Mouse (Mus musculus) adrenal gland, postnatal 25 days (tissue): Measurements from ENCODE around the gene Cpn2. TPM values are rescaled to one million over a fixed set of nuclear protein-coding genes. Genes with fewer than 3 reads are reported as not detected.

Experiments used
- DNase-seq: peaks from one replicate; pipeline ENCODE4 v3.0.0; 2021; ENCODE audit warnings: mixed read lengths
- total RNA-seq: library from RNA; stranded (reverse); gene quantifications from 2 replicates; pipeline ENCODE4 v1.2.3, GENCODE M21; 2021

The Cpn2 gene
- total RNA-seq, 1 experiment from 2014 or later: 2.2 TPM

DNA sequence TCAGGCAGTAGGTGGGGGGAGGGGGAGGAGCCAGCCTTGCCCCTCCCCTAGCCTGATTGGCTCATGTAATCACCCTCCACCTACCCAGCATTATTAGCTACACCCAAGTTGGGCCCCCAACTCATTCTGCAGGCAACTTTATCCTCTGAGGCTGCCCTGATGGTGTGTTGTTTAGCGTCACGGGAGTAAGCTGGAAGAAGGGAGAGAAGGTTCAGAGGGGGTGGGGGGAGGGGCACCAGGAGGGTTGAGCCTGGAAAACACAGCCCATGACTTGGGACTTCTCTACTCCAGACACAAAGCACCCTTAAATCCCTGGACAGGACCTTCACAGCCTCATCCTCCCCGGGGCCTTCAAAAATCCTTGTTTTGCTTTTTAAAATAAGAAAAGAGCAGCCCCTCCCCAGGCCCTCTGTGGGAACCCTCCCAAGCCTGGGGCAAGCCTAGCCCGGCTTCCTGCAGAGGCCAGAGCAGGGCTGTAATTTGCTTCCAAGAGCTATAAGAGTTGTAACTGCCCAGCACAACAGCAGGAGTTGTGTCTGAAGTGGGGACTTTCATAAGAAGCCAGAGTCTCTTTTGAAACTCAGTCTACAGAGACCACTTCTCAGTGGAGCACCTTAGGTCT is 13.5 kb upstream of the Cpn2 start:
- no peak for DNase-seq

DNA sequence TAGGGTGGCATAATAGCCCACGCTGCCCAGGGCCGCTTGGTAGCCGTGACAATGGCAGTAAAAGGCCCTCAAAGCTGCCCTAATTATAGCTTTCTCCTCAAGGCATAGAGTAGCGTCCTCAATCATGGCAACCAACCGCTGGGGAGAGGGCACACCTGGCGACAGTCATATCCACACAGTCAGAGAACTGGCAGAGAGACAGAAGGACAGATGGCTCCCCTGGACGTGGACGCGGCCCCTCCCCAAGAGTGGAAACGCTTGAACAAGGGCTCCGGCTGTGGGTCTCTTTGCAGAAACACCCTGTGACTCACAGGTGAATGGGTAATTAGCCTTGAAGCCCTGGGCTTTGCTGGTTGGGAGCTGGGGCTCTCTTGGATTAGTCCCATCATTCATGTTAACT is 11.1 kb upstream of the Cpn2 start:
- no peak for DNase-seq

DNA sequence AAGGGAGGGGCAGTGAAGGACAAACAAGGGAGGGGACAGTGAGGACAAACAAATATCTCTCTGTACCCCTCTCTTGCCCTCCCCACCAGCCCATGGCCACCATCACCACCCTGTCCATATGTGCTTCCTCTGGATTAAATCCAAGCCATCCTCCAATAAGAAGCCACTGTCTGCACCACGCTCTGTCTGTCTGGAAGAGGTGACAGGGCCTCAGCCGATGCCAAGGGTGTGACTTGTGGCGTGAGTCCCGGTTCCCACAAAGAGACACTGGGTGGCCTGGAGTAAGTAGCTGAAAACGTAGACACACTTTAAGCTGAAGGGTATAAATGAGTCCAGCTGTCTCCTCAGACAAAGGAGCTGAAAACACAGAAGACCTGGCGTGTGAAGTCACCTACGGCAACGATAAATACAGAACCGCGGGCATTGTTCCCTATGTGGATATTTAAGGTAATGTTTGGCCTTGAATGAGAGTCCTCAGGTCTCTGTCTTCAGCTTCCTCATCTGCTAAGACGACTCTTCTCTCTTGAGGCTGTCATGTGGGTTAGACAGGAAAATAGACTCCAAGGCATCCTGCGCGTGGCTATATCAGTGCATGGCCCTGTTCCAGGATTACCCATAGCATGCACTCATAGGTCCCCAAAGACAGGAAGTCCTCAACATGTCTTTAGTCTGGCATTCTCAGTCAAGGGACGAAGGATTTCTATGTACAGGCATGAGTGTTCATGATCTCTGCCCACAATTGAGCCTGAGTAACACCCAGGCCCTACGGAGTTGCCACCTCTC is 8.4 kb upstream of the Cpn2 start:
- DNase-seq: no peak

DNA sequence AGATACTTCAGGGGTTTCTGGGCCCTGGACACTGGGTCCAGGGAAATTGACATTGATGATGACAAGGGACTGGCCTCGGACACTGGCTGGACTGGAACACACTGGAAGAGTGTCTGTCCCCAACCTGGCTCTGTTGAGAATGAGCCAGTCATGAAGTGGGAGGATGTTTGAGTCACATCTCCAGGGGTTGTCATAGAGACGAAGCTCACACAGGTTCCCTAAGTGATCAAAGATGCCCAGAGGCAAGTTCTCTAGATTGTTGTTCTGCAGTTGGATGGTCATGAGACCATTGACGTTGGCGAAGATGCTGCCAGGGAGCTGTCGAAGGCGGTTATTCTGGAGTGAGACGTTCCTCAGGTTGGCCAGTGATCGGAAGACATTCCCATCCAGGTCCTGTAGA is 5.8 kb upstream of the Cpn2 start:
- no peak for DNase-seq

DNA sequence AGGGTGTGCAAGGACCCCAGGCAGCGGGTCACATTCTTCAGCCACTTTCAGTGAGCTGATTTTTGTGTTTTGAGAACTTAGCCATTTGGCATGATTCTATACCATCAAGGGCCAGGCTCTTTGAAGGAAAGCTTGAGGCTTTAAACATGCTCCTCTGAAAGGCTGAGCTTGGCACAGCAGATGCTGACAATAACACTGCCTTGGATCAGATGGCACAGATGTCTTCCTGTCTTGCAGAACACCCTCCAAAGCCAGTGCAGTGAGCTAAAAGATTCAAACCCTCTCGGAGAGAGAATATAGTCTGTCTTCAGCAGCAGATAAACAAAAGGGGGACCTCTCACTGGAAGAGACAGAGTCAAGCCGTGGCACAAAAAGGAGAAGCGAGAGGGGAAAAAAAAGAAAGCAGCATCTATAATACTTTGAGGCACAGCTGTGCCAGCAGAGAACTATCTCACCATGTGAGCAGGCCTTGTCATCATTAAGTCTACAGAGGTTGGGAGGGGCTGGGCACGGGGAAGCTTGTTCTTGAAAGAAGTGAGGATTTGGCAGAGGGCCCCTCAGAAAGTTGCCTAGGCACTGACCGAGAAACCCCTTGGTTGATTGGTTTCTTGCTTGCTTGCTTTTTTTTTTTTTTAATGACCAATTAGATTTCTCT is 4.8 kb upstream of the Cpn2 start:
- DNase-seq: no peak

DNA sequence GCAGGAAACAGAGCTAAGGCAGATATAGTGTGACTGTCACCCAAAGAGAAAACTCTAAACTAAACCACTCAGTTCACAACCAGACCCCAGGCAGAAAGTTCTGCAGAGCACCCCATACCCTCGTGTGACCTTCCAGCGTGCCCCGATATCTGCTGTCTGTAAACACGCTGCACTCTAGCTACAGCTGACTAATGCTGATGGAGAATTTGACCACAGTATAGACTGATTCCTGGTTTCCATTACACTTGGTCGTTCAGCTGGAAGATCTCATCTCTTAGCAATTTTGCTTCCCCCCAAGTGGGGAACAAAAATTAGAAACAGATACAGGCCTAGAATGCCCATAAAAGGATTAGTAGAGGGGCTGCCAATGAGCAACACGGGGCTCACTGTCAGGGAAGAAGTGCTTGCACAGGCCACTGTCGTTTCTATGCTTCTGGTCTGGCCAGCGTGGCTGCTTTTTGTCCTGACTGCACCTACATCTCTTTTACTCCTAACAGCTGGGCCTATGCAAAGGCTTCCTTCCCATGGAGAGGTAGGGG is 4.0 kb upstream of the Cpn2 start:
- DNase-seq: no peak

DNA sequence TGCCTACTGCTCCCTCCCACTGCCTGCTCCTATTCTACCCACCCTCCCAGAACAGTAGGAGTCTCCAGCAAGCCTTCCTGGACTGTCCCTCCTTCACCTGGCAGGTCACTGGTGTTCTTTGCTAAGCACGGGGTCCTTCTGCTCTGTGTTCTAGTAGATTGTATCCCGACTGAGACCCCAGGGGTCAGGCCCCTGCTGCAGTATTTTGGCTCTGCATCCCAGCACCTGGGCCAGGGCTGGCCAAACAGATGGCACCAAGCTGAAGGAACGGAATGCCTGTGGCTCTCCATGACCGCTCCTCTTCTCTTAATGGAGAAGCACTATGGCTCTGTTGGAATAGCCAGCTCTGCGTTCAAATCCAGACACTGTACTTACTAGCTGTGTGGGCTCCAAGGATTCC is 738 bp downstream of the Cpn2 start:
- no peak for DNase-seq

DNA sequence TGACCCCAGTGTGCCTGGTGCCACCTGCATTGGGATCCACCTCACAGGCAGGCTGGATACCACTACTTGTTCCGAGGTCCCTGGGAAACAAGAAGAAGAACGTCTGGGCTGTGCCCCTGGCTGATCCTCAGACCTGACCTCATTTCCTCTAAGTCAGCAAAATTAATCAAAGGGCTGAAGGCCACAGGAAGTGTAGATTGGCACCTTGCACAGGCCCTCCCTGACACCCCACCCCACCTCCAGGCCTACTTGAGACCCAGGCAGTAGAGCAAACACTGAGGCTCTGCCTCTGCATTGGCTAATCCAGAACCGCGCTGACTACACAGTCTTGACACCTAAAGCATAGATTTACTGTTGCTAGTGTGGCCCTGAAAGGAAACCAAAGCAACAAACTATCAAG is 1.7 kb downstream of the Cpn2 start:
- DNase-seq: no peak

DNA sequence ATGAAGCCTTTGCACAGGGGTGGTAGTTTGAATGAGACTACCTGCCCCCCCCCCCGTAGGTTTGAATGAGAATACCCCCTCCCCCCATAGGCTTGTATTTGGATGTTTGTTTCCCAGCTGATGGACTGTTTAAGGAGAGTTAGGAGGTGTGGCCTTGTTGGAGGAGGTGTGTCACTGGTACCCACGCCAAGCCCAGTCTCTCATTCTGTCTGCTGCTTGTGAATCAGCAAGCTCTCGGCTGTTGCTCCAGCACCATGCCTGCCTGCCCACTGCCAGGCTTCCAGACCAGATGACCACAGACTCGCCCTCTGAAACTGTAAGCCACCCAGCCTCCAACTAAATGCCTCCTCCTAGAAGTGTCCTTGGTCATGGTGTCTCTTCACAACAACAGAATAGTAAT is 4.1 kb downstream of the Cpn2 start:
- no peak for DNase-seq

DNA sequence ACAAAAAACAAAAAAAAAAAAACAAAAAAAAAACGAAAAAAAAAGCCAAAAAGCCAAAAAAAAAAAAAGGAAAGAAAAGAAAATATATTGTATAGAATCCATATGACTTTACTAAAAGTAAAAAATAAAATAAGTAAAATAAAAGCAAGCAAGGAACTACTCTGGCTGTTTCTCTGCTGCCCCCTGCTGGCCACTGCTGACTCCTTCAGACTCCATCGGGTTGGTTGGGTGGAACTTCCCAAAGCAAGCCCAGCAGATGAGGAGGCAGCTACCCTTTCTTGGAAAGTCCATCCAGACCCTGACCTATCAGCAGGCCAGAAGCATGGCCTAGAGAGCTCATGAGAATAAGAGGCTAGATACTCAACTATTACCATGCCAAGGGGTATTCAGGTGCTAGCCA is 4.6 kb downstream of the Cpn2 start:
- DNase-seq: peak; percentile 75

DNA sequence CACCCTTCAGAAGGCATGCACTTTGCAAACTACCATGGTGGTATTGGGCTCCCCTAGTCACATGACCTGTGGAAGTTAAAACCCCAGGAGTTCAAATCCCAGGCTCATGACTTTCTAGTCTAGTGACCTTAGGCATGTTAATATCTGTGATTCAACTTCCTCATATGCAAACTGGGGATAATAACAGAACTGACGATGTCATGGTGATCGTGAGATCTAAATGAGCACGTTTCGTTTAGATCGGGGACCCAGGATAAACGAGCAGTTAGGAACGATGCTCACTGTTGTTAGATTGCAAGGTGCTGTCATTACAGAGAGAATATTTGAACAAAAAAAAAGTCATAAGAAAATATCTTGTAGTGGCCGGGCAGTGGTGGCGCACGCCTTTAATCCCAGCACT is 5.1 kb downstream of the Cpn2 start:
- DNase-seq: no peak

DNA sequence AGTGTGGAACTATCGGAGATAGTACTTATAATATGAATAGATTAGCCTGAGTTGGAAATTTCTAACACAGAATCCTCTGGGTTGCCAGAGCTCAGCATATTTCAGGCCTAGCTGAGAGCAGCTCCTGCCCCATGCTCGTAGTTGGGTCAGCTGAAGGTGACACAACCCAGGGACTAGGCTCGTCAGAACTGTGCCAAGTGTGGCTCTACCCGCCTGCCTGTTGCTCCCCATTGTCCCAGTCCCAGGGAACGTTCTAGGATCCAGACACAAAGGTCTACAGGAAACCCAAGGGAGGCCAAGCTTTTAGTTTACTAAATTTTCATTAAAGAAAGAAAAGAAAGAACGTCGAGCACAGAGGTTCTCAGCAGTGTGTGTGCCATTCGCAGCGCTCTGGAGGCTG is 6.0 kb downstream of the Cpn2 start:
- DNase-seq: no peak

DNA sequence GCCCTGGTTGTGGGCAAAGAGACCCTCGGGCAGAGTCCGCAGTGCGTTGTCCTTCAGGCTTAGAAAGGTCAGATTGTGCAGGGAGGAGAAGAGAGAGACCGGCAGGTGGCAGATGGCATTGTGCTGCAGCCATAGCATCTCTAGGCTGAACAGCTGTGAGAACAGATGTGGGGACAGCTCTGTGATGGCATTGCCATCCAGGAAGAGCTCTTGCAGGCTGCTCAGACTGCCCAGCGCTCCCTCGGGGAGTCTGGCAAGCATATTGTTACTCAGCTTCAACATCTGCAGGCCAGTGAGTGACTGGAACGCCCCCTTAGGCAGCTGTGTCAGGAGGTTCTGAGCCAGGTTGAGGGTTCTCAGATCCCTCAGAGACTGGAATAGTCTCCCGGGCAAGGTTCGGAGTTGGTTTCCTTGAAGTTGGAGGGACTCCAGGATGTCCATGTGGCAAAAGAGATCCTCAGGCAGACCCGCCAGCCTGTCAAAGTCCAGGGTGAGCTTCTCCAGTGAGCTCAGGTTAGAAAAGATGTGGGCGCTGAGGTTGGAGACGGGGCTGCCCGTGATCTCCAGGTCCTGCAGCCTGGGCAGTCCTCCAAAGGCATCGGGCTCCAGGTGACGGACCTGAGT is 7.2 kb downstream of the Cpn2 start:
- no peak for DNase-seq

DNA sequence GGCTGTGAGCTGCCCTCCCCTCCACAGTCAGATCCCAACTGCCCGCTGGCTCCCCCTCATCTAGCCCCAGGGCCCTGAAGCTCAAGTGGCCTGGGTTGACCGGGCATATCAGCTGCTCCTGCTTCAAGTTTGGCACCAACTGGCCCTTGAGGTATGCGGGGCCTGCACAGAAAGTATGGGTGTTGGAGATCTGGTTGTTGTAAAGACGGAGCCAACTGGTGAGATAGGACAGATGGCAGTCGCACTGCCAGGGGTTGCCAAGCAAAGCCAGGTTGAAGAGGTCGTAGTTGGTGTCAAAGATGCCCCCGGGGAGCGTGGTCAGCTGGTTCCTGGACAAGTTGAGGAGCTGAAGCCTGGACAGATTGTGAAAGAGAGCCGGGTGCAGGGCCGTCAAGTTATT is 7.9 kb downstream of the Cpn2 start:
- DNase-seq: peak; percentile 21

DNA sequence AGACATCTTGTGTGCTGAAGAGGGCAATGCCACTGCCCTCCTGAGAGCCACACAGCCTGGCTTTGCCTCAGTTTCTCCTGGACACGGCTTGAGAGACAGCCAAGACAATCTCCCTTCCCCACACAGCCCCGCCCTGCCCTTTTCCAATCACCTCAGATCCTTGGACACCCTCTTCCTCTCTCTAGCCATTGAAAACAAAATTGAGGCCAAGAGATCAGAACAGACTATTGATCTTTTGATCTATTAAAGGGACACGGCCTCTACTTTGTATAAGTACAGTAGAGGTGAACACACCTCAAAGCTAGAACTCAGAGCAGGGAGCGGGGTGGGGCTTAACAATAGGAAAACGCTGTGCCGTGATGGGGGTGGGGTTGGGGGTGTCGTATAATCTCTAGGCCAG is 8.9 kb downstream of the Cpn2 start:
- DNase-seq: no peak

DNA sequence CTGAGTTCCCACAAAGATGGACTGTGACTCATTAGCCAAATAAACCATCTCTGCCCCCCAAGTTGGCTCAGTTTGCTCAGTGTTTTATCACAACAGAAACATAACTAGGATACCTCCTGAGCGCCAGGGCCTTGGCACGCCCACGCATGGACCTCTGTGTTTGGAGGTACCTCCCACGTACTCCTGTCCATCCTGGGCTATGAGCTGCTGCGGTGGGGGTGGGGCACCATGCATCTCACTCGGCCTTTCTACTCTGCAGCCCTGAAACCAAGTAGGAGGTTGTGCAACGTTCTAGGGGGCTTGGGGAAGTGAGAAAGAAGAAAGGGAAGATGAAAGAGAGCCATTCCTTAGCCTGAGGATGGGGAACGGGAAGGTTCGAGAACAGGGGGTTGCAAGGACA is 9.6 kb downstream of the Cpn2 start:
- no peak for DNase-seq

DNA sequence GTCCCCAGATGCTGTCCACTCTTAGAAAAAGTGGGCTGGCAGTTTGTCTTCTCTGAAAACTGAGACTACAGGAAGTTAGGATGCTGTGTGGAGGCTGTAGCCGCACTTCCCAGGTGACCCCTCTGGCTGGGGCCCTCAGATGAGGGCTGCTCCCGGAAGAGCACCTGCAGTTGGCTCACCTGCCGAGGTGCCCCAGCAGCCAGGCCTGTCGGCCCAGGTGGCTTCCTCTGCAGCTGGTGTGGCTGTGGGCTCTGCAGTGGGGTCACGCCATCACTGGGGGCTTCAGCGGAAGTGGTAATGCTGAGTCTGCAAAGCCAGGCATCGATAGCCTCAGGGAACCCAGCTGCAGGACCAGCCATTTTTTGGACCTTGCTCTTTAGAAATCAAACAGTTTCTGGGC is 12.2 kb downstream of the Cpn2 start:
- no peak for DNase-seq

DNA sequence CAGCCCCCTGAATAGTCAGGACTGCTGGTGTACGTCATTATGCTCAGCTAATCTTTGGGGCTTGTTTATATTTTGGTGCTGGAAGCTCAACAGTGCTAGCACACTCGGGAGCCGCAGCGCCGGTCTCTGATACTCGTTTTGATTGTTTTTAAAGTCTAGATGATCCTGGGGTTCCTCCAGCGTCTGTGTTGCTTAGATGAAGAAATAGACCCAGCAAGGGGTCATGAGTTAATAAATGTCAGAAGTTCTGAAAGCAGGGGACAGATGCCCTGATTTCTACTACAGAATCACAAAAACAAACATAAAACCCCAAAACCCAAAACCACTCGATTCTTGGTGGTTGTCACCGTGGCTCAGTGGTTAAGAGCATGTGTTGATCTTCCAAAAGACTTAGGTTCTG is 13.4 kb downstream of the Cpn2 start:
- DNase-seq: no peak

DNA sequence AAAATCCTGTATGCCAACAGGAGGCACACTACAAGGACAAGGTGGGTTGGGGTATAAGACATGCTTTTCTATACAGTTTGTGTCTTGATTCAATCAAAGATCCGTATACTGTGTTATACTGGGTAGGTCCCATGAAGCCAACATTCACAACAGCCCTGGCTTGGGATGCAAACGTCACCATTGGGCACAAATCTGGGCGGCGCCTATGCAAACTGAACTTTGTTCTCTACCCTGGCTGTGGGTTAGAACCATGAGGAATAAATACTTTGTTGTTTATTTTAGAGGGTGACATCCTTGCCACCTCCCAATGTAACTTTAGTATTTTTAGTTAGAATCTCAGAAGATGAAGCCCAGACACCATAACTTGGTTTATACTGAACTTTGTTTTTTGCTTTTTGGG is 13.9 kb downstream of the Cpn2 start:
- DNase-seq: no peak

DNA sequence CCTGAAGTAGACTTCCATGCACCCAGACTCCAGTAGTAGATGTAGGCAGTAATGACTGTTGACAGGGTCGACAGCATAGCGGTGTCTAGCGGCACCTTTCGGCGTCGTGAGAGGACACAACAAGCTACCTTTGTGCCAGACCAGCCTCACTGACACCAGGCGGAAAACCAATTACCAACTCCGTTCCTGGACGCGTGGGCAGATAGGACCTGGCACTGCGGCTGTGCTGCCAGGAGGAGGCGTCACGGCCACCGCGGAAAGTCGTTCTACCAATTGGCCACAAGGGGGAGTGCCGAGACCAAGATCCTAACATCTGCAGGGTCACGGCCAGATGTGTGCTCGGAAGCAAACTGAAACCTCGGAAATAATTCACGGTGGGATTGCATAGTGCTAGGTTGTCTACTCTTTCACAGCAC is 15.3 kb downstream of the Cpn2 start:
- peak; percentile 83 for DNase-seq

DNA sequence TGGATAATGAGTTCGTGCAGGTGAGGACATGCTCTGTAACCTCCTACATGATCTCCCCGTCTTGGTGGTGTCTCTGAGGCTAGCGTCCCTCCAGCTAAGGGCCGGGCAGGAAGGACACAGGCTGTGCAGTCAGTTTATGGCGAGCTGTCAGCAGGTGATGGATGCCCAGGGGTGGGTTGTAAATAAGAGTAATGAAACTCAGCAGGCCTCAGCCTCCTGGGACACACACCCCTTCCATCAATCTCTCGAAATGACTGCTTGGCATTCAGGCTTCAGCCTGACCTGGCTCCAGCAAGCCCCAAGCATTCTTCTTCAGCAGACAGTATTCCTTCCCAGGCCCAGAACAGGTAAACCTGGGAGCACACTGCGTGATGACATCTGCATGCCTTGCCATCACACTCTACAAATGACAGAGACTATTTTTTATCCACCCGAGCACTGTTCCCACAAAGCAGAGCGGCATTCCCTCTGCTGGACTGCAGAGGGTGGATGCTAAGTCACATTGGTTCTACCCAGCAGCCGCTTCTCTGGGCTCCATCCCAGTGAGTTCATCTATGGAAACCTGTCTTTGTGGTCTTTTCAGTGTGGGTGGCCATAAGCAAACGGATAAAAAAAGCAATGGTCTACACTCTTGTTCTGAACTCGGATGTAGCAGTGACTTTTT is 23.1 kb downstream of the Cpn2 start:
- DNase-seq: no peak

DNA sequence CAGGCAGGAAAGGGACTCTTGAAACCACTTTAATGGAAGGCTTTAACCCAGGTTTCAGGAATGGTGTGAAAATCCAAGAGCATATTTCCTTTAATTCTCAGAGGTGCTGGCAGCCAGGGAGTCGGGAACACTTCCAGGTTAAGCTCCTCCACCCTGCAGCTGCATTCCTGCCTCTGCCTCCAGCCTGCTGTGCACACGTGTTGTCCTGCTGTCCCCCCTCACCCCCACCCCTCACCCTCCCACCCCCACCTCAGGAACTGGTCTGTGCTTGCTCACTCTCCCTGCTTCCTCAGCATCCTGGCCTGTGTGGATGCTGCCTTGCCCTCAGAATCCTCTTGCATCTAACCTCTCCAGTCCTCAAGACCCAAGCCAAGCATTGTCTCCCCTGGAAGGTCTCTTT is 25.7 kb downstream of the Cpn2 start:
- DNase-seq: no peak

DNA sequence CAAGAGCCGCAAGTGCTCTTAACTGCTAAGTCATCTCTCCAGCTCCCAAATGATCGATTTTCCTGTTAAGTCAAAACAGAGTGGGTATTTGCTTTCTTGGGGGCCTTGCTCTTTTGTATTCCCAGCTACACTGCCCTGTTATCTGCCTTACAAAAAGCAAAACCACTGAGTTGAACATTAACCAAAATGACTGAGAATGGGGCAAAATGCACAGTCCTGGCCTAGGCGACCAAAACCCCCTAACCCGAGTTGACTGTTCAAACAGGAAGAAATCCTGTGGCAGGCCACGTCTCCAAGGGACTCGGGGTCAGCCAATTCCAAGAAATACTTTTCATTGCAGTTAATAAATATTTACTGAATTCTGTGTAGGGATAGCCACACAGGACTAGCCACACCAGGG is 28.5 kb downstream of the Cpn2 start:
- no peak for DNase-seq
